Mouse (Mus musculus) midbrain, embryonic 13.5 days (tissue): ENCODE results near the gene Slbp. TPM values are rescaled to one million over a fixed set of nuclear protein-coding genes. Genes with fewer than 3 reads are reported as not detected.

Source experiments
- ATAC-seq: fragments of 200-750 bp; cut with Nextera tagmentation; 2 replicates; pipeline ENCODE4 v1.8.0; 2017; ENCODE audit warnings: mild to moderate bottlenecking, moderate TSS enrichment, moderate library complexity
- H3K27ac ChIP-seq: fragments of 300-500 bp; sonication (generic); 2 replicates; pipeline ENCODE4 v1.5.1; 2015; ENCODE audit warnings: inconsistent platforms, mild to moderate bottlenecking, moderate library complexity
- H3K27me3 ChIP-seq: fragments of 300-500 bp; sonication (generic); 2 replicates; pipeline ENCODE4 v1.6.1; 2015; ENCODE audit warnings: mild to moderate bottlenecking, inconsistent platforms
- H3K36me3 ChIP-seq: fragments of 300-500 bp; sonication (generic); 2 replicates; pipeline ENCODE4 v1.6.1; 2015; ENCODE audit warnings: mild to moderate bottlenecking, inconsistent platforms
- H3K4me1 ChIP-seq: fragments of 300-500 bp; sonication (generic); replicated peaks from 2 replicates; pipeline ENCODE4 v1.6.1; 2015; ENCODE audit warnings: inconsistent platforms
- H3K4me2 ChIP-seq: fragments of 300-500 bp; sonication (generic); replicated peaks from 2 replicates; pipeline ENCODE4 v1.6.1; 2015; ENCODE audit warnings: moderate library complexity, mild to moderate bottlenecking, inconsistent platforms
- H3K4me3 ChIP-seq: fragments of 300-500 bp; sonication (generic); replicated peaks from 2 replicates; pipeline ENCODE4 v1.5.1; 2015; ENCODE audit warnings: mild to moderate bottlenecking, inconsistent platforms
- H3K9ac ChIP-seq: fragments of 300-500 bp; sonication (generic); replicated peaks from 2 replicates; pipeline ENCODE4 v1.6.1; 2015; ENCODE audit warnings: mild to moderate bottlenecking, inconsistent platforms
- H3K9me3 ChIP-seq: fragments of 300-500 bp; sonication (generic); 2 replicates; pipeline ENCODE4 v1.6.1; 2016; ENCODE audit warnings: mild to moderate bottlenecking, inconsistent platforms
- WGBS: fragments of 180-500 bp; shearing (Covaris S2); methylation state at CpG from one replicate; pipeline ENCODE4 v1.1.7; 2015; 5-methylcytosine and 5-hydroxymethylcytosine counted together
- polyA plus RNA-seq: library from polyadenylated mRNA; unstranded; fragments of >200 nt; fragmentation: Nextera tagmentation; extraction: Ambion mirVana; gene quantifications from 2 replicates; pipeline ENCODE4 v1.2.1, GENCODE M21; 2015

The Slbp gene
- polyA plus RNA-seq, 1 experiment from 2014 or later, result 143 TPM

DNA sequence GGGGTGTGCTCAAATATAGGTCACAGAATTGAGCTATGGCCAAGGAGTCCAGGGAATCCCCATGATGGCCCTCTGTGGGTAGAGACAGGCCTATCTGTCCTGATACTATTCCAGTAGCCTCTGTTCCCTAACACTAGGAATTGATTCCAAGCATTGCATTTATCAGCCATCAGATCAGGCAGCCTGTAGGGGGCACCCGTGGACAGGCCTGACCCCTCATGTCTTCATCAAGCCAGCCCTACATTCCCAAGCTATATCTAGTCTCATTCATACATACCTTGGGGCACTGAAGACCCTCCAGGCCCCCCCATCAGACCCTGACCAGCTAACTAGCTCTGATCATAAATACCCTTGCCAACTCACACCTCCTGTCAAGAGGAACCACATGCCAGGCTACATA lies 23.6 kb upstream of the Slbp start:
- Histone ChIP-seq H3K4me3 (no peak overlapping the region), H3K9me3 (no peaks in the 10 kb centered on the region), H3K27me3 (no peaks in the 10 kb centered on the region), H3K4me2 (no peak overlapping the region), H3K36me3 (peaks cover 10% of the 10 kb centered on the region; the same call in 1 of the 2 replicates), H3K9ac (no peak overlapping the region), H3K27ac (no peak overlapping the region), H3K4me1 (peaks cover 6% of the 10 kb centered on the region)
- 0% methylated on average over 1 of the region's 1 CpGs for WGBS
- ATAC-seq, result peak; percentile 55; the same call in 1 of the 2 replicates

DNA sequence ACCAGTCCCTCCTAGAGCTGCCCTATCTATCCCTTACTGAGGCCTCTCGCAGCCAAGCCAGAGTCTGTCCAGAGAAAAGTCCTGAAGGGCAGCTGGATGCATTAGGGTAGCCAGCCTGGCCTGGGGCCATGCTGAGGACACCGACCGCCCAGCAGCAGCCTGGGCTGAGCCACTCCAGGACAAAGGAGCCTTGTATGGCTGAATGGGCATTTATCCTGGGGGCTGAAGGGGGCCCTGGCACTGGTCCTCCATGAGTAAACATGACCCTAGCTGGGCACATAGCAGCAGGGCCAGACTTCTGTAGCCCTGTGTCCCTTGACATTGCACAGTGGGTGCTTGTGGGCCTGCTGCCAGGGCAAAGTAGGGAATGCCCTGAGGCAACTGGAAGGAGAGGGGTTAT lies 22.1 kb upstream of the Slbp start:
- no peak overlapping the region for H3K4me2 ChIP-seq
- peaks cover 6% of the 10 kb centered on the region for H3K4me1 ChIP-seq
- 59% methylated on average over 3 of the region's 3 CpGs for WGBS
- no peaks in the 10 kb centered on the region for H3K9me3 ChIP-seq
- peaks cover 25% of the 10 kb centered on the region for H3K36me3 ChIP-seq
- H3K4me3 ChIP-seq, result no peak overlapping the region
- 0 out of 2 replicates have a peak overlapping the region, but pooled peaks have one; percentile 40 for H3K27ac ChIP-seq
- H3K27me3 ChIP-seq, result no peaks in the 10 kb centered on the region
- peak overlapping the region; percentile 39 for H3K9ac ChIP-seq
- ATAC-seq, result peak; percentile 72

DNA sequence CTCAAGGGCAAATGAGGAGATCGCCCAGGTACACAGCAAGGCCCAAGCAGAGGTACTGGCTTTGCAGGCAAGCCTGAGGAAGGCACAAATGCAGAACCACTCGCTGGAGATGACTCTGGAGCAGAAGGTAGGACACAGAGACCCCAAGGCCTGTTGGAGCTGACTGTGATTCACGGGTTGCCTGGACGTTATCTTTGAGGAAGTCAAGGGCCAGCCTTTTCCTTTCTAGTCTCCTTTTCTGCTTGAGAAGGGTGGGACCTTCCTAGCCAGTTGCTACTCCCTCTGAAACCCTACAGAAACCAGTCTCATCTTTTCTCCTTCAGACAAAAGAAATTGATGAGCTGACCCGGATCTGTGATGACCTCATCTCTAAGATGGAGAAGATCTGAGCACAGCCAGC lies 19.3 kb upstream of the Slbp start:
- Histone ChIP-seq H3K36me3 (peaks cover 52% of the 10 kb centered on the region), H3K4me2 (no peak overlapping the region), H3K27me3 (no peaks in the 10 kb centered on the region), H3K4me3 (no peak overlapping the region), H3K27ac (no peak overlapping the region), H3K9me3 (no peaks in the 10 kb centered on the region), H3K4me1 (peaks cover 6% of the 10 kb centered on the region), H3K9ac (no peak overlapping the region)
- WGBS, result 92% methylated on average over 5 of the region's 5 CpGs
- no peak for ATAC-seq

DNA sequence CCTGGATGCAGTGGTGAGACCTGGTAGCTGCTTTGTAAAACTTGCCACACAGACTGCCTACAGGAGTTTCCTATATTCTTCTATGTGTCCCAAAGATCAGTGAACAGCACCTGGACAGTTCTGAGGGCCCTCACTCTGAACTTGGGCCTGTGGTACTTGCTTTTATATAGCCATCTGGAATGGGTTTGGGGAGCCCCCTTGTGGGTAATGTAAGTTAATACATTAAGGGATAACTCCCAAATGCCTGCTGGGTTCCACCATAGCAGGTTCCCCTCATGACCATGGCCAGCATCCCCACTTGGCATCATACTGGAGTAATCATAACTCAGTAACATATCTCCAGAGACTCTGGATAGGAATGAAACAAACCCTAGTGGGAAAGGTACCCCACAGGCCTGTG lies 15.8 kb upstream of the Slbp start:
- peaks cover 70% of the 10 kb centered on the region for H3K36me3 ChIP-seq
- ATAC-seq, result no peak
- no peaks in the 10 kb centered on the region for H3K27me3 ChIP-seq
- no peak overlapping the region for H3K4me2 ChIP-seq
- no peak overlapping the region for H3K27ac ChIP-seq
- H3K4me3 ChIP-seq, result no peak overlapping the region
- H3K9ac ChIP-seq, result no peak overlapping the region
- H3K4me1 ChIP-seq, result no peaks in the 10 kb centered on the region
- no peaks in the 10 kb centered on the region for H3K9me3 ChIP-seq

DNA sequence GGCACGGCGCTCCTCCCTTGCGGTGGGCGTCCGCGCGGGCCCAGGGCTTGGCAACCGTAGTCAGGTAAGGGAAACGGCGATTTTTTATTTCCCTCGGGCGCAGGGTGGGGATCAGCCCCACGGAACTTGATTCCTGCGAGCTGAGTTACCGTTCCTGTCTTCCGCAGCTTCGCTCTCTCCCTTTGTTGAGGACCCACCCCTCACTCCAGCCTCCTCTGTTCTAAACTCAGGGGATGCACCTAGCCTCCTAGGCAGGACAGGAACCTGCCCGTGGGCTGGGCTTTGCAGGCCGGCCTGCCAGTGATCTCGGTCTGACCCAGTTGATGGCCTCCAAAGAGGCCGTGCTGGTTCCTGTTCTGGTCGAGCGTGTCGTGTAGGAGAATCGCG lies 6.3 kb upstream of the Slbp start:
- Histone ChIP-seq H3K36me3 (peaks cover 28% of the 10 kb centered on the region), H3K9me3 (no peaks in the 10 kb centered on the region), H3K27ac (no peak overlapping the region; the same call in 1 of the 2 replicates), H3K4me1 (peaks cover 42% of the 10 kb centered on the region), H3K4me2 (peak overlapping the region; percentile 93), H3K4me3 (peak overlapping the region; percentile 70), H3K27me3 (no peaks in the 10 kb centered on the region), H3K9ac (peak overlapping the region; percentile 69)
- WGBS, result under 1% methylated on average over 26 of the region's 26 CpGs
- ATAC-seq, result peak; percentile 15; the same call in 1 of the 2 replicates

DNA sequence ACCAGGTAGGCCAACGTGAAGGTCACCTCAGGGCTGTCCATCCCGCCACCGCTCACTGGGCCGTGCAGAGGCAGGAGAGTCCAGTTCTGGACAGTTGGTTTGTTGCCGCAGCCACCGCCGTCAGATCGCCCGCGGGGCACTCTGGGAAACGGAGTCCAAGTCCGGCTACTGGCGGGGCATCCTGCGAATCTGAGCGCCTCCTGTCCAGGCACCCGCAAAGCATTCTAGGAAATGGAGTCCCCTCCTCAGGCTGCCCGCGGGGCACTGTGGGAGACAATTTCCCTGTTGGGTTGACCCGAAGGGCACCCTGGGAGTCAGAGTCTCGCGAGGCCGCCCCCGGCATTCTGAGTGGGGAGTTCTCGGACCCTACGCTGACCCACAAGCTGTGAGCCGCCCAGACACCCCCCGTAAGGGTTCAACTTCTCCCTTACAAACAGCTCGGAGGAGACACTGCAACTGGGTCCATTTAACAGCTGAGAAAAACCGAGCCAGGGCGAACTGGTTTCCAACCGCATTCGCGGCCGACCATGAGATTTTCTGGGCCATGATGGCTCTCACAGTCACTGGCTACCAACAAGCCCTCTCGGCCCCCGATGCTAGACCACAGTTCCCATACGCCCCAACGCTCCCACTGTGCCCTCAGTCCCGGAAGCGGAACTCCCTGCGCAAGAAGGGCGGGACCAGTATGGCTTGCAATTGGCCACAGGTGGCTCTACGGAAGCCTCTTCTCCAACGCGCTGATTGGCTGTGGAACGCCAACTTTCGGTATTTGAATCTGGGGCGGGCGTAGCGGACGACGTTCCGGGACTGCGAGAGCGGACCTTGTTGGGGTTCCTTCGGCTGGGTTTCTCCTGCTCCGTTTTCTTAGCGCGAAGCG lies 5.7 kb upstream of the Slbp start, which contains the start of the genes Tacc3 and Tmem129:
Gene Tacc3 (plus strand): TSS at position 342 of the 877 bp plus-strand sequence.
Gene Tmem129 (minus strand): TSS at position 630 of the 877 bp plus-strand sequence.
- peak within 1 kb of the TSS; percentile 81 for H3K9ac ChIP-seq
- H3K27me3 ChIP-seq, result no peaks in the 10 kb centered on the region
- H3K4me2 ChIP-seq, result peak within 1 kb of the TSS; percentile 93
- H3K9me3 ChIP-seq, result no peaks in the 10 kb centered on the region
- WGBS, result under 1% methylated on average over 60 of the region's 60 CpGs
- peaks cover 44% of the 10 kb centered on the region for H3K4me1 ChIP-seq
- H3K36me3 ChIP-seq, result peaks cover 30% of the 10 kb centered on the region
- H3K27ac ChIP-seq, result peak within 1 kb of the TSS; percentile 90
- peak within 1 kb of the TSS; percentile 70 for H3K4me3 ChIP-seq
- ATAC-seq, result peak; percentile 99

DNA sequence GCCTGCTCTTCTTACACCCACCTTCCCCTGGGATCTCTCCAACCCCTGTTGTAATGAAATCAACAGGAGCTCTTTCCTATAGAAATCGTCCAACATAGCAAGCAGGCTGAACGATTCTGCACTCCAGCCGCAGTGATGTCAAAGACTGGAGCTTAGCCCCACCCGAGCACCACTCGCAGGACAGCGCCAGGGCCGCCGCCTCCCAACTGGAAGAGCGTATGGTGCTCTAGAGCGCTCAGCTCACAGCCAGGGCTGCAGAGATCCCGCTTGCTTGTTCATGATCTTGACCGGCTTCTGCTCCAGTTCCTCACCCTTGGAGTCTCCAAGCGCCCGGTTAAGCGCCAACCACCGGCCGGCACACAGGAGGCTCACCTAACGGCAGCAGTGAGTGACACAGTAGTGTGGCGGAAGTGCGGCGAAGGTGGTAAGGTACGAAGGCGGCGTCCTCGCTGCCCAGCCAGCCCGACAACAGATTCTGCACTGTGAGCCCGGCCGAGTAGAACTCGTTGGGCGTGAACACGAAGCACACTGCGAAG lies 4.9 kb upstream of the Slbp start:
- Histone ChIP-seq H3K9me3 (no peaks in the 10 kb centered on the region), H3K4me3 (peak overlapping the region; percentile 70), H3K9ac (peak overlapping the region; percentile 81), H3K4me1 (peaks cover 49% of the 10 kb centered on the region), H3K27ac (peak overlapping the region; percentile 90), H3K27me3 (no peaks in the 10 kb centered on the region), H3K4me2 (peak overlapping the region; percentile 93), H3K36me3 (peaks cover 25% of the 10 kb centered on the region)
- ATAC-seq, result no peak; the same call in 1 of the 2 replicates
- WGBS, result under 1% methylated on average over 32 of the region's 32 CpGs

DNA sequence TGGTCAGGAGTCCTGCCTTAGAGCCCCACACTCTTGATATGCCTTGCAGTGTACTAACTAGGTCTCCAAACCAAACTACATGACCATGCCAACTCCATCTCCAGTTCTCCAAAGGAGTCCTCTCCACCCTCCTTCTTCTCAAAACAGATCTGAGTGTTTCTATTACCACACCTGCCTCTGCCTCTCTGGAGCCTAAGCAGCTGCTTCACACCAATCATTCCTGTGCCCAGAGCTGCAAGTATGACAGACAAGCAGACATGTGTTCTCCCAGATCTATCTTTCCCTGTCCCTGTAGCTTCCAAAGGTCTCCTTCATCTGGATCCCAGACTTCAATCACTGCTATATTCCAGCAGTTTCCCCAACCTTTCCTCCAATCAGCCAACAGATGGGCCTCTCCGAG lies 4.4 kb upstream of the Slbp start:
- Histone ChIP-seq H3K36me3 (peaks cover 25% of the 10 kb centered on the region), H3K9ac (peak overlapping the region; percentile 81), H3K4me1 (peaks cover 49% of the 10 kb centered on the region), H3K4me2 (peak overlapping the region; percentile 93), H3K9me3 (no peaks in the 10 kb centered on the region), H3K27ac (peak overlapping the region; percentile 90; the same call in 1 of the 2 replicates), H3K27me3 (no peaks in the 10 kb centered on the region), H3K4me3 (peak overlapping the region; percentile 70)
- 52% methylated on average over 1 of the region's 1 CpGs for WGBS
- ATAC-seq, result no peak

DNA sequence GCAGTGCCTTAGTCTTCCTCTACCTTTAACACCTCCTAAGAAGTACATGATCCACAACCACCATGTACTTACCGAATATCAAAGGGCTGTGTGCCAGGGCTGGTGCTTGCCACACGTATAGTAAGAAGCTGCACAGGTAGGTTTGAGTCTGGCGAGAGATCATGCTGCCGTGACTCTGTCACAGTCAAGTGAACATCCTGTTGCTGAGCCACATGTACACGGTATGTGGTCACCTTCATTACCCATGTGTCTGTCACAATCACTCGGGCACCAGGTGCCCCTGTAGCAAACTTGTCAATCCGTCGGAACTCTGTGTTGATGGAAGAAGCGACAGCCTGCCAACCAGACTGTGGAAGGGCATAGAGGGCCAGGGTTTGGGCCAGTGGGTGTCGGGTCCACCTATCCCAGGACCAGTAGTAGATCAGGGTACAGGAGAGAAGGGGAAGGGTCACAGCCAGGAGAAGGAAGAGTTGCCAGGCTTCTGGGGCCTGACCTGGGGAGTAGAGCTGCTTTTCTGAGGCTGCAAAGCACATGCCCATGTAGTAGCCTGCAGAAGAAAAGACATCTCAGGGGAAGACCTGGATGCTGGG lies 3.0 kb upstream of the Slbp start:
- no peak overlapping the region for H3K27ac ChIP-seq
- H3K36me3 ChIP-seq, result peaks cover 20% of the 10 kb centered on the region
- H3K4me3 ChIP-seq, result no peak overlapping the region
- H3K4me1 ChIP-seq, result peaks cover 59% of the 10 kb centered on the region
- H3K4me2 ChIP-seq, result no peak overlapping the region
- ATAC-seq, result no peak
- whole genome bisulfite sequencing, result 93% methylated on average over 10 of the region's 10 CpGs
- no peaks in the 10 kb centered on the region for H3K9me3 ChIP-seq
- H3K27me3 ChIP-seq, result no peaks in the 10 kb centered on the region
- H3K9ac ChIP-seq, result peak overlapping the region; percentile 29; the same call in 1 of the 2 replicates

DNA sequence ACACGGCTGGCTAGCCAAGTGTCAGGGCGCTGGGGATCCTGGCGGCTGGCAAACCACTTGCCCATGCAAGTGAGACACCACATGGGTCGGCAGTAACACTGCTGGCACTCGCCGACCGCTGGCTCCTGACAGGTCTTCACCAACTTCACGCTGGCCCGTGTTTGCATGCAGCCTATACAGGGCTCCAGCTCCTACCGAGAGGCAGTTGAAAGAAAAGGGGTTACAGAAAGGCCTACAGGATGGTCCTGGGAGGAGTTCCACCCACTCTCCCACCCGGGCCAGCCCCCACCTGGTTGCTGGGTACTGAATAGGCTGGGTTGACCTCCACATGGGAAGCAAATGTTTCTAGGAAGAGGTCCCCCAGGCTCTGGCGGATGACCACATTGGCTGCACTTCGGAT lies 2.0 kb upstream of the Slbp start:
- Histone ChIP-seq H3K27ac (no peak overlapping the region), H3K9me3 (no peaks in the 10 kb centered on the region), H3K4me2 (no peak overlapping the region), H3K4me3 (no peak overlapping the region), H3K36me3 (peaks cover 24% of the 10 kb centered on the region), H3K27me3 (no peaks in the 10 kb centered on the region), H3K4me1 (peaks cover 58% of the 10 kb centered on the region), H3K9ac (0 out of 2 replicates have a peak overlapping the region, but pooled peaks have one; percentile 19)
- ATAC-seq, result no peak
- 94% methylated on average over 13 of the region's 13 CpGs for WGBS

DNA sequence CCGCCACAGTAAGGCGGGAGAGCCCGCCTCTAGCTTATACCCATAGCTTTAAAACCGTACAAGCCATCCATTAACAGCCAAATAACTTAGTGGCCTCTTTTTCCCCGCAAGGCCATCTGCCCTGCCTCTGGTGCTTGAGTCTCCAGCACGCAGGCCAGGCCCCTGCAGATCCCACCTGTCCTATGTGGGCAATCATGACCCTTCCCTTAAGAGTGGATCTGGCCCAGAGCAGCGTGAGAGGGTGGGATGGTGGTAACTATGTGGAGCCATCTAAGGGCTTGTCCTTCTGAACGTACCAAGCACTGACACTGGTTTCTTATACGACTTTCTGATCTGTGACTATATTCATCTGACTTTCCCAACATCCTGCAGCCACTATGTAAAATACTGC lies 404 bp upstream of the Slbp start:
- H3K9me3 ChIP-seq, result no peaks in the 10 kb centered on the region
- no peak; the same call in 1 of the 2 replicates for ATAC-seq
- peaks cover 37% of the 10 kb centered on the region for H3K36me3 ChIP-seq
- 4% methylated on average over 9 of the region's 9 CpGs for WGBS
- H3K27me3 ChIP-seq, result no peaks in the 10 kb centered on the region
- H3K4me1 ChIP-seq, result peaks cover 51% of the 10 kb centered on the region
- H3K9ac ChIP-seq, result peak overlapping the region; percentile 57
- peak overlapping the region; percentile 79 for H3K4me2 ChIP-seq
- peak overlapping the region; percentile 96 for H3K27ac ChIP-seq
- H3K4me3 ChIP-seq, result peak overlapping the region; percentile 67

DNA sequence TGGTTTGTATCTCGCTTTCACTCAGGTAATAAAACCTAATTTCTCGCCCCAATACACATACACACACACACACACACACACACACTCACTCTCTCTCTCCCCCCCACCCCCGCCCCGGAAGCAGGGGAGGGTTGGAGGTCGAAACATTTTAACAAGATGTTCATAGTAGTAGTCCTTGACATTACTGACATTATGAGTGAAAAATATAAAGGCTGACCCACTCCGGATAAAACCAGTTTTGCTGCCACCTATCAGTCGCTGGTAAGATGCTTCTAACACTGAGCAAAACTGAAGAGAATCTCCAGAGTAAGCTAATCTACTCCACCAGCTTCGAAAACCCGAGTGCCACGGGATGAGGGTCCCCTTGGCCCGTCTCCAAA lies 843 bp downstream of the Slbp start:
- no peak for ATAC-seq
- Histone ChIP-seq H3K36me3 (peaks cover 50% of the 10 kb centered on the region), H3K27ac (peak overlapping the region; percentile 96), H3K4me1 (peaks cover 42% of the 10 kb centered on the region), H3K27me3 (no peaks in the 10 kb centered on the region), H3K9ac (peak overlapping the region; percentile 78), H3K4me2 (peak overlapping the region; percentile 79), H3K9me3 (no peaks in the 10 kb centered on the region), H3K4me3 (peak overlapping the region; percentile 67)
- WGBS, result under 1% methylated on average over 11 of the region's 11 CpGs
